ENCODE assay signal across 9 mouse cellular contexts in genomic region chr2:130166311-130167214, GRCm38 (mm10). TPM values are rescaled to one million over a fixed set of nuclear protein-coding genes. Genes with fewer than 3 reads are reported as not detected.
DNase-seq lines count a peak whose midpoint lies in the region; ATAC-seq and TF ChIP-seq lines count a peak whose summit lies in the region.
"Had no signal": no experiment of that assay in that cellular context is flagged by ENCODE, and none has a peak within 500 bp of the region (broad histone marks: within the 10 kb centered on the region; RNA-seq: fewer than 3 reads in every experiment).

No protein-coding gene starts in this region.

- peak; percentile 49 for DNase-seq in thymus, postnatal 0 days (ENCODE audit: low spot score)
- DNase-seq in thymus, adult 2 months, result no peak
- peak; percentile 62 to 72 for DNase-seq in cerebellum, postnatal 14 days
- DNase-seq in hindbrain, embryonic 11.5 days (ENCODE audit: low spot score), result peak; percentile 39
- peak; percentile 63 to 73 for DNase-seq in layer of hippocampus, postnatal 10 days (ENCODE audit: low spot score in 2 of 2)
- DNase-seq in midbrain, embryonic 14.5 days, result peak; percentile 87
- no peak for DNase-seq in gastrocnemius, postnatal 25 days
- no peak for DNase-seq in T-cell, adult 2 months (ENCODE audit: low spot score)

- H3K9me3 ChIP-seq in hindbrain, embryonic 11.5 days (ENCODE audit: control insufficient read depth, low read length), result no peaks in the 10 kb centered on the region
- no peaks in the 10 kb centered on the region for H3K9me3 ChIP-seq in midbrain, embryonic 14.5 days (ENCODE audit: control insufficient read depth, low read length)
- H3K9me3 ChIP-seq: embryonic facial prominence, embryonic 15.5 days had no signal

- no peak overlapping the region for H3K9ac ChIP-seq in hindbrain, embryonic 11.5 days (ENCODE audit: low read depth, low read length)
- H3K9ac ChIP-seq in midbrain, embryonic 14.5 days (replicated peaks; ENCODE audit: low read length), result no peak overlapping the region
- H3K9ac ChIP-seq: embryonic facial prominence, embryonic 15.5 days had no signal

- peaks cover 27% of the 10 kb centered on the region for H3K36me3 ChIP-seq in thymus, adult 2 months (ENCODE audit: control insufficient read depth, insufficient read depth, low read length)
- H3K36me3 ChIP-seq in hindbrain, embryonic 11.5 days (ENCODE audit: control insufficient read depth, insufficient read depth, low read length), result 0 out of 2 replicates have a peak, but pooled peaks cover 6% of the 10 kb centered on the region
- peaks cover 35% of the 10 kb centered on the region for H3K36me3 ChIP-seq in midbrain, embryonic 14.5 days (ENCODE audit: control insufficient read depth, insufficient read depth, low read length)

- no peak overlapping the region for H3K27ac ChIP-seq in thymus, adult 2 months (ENCODE audit: control insufficient read depth, insufficient read depth, low read length)
- no peak overlapping the region for H3K27ac ChIP-seq in hindbrain, embryonic 11.5 days (ENCODE audit: low read depth, low read length)
- H3K27ac ChIP-seq in midbrain, embryonic 14.5 days (replicated peaks; ENCODE audit: low read depth, low read length), result no peak overlapping the region
- H3K27ac ChIP-seq: embryonic facial prominence, embryonic 15.5 days had no signal

- no peak overlapping the region for H3K4me2 ChIP-seq in hindbrain, embryonic 11.5 days (replicated peaks; ENCODE audit: low read depth, low read length)
- no peak overlapping the region for H3K4me2 ChIP-seq in midbrain, embryonic 14.5 days (ENCODE audit: low read length)
- H3K4me2 ChIP-seq: embryonic facial prominence, embryonic 15.5 days had no signal

- no peaks in the 10 kb centered on the region for H3K4me1 ChIP-seq in thymus, adult 2 months (replicated peaks; ENCODE audit: control insufficient read depth, insufficient read depth, low read length)
- H3K4me1 ChIP-seq in hindbrain, embryonic 11.5 days (replicated peaks; ENCODE audit: control insufficient read depth, insufficient read depth, low read length), result no peaks in the 10 kb centered on the region
- no peaks in the 10 kb centered on the region for H3K4me1 ChIP-seq in midbrain, embryonic 14.5 days (ENCODE audit: control insufficient read depth, insufficient read depth, low read length)
- H3K4me1 ChIP-seq: embryonic facial prominence, embryonic 15.5 days had no signal

- ATAC-seq in hindbrain, embryonic 11.5 days (ENCODE audit: low FRiP score), result peak; percentile 43; the same call in 1 of the 2 replicates
- peak; percentile 63; the same call in 1 of the 2 replicates for ATAC-seq in midbrain, embryonic 14.5 days (ENCODE audit: low FRiP score, low TSS enrichment)

- H3K4me3 ChIP-seq in thymus, adult 2 months (ENCODE audit: control insufficient read depth, insufficient read depth, low read length), result no peak overlapping the region
- H3K4me3 ChIP-seq in hindbrain, embryonic 11.5 days (ENCODE audit: low read depth, low read length), result no peak overlapping the region
- H3K4me3 ChIP-seq in midbrain, embryonic 14.5 days (replicated peaks; ENCODE audit: low read depth, low read length), result no peak overlapping the region
- H3K4me3 ChIP-seq: embryonic facial prominence, embryonic 15.5 days had no signal

- H3K27me3 ChIP-seq in thymus, adult 2 months (ENCODE audit: control insufficient read depth, insufficient read depth, low read length), result no peaks in the 10 kb centered on the region
- H3K27me3 ChIP-seq in hindbrain, embryonic 11.5 days (ENCODE audit: control insufficient read depth, insufficient read depth, low read length), result no peaks in the 10 kb centered on the region
- H3K27me3 ChIP-seq in midbrain, embryonic 14.5 days (ENCODE audit: control insufficient read depth, insufficient read depth, low read length), result no peaks in the 10 kb centered on the region
- H3K27me3 ChIP-seq: embryonic facial prominence, embryonic 15.5 days had no signal

- WGBS in thymus, adult 2 months, result 82% methylated on average over 9 of the region's 9 CpGs
- whole genome bisulfite sequencing in hindbrain, embryonic 11.5 days, result 67% methylated on average over 9 of the region's 9 CpGs
- 58% methylated on average over 9 of the region's 9 CpGs for WGBS in midbrain, embryonic 14.5 days

- TF ChIP-seq POLR2A in thymus, adult 2 months (IDR thresholded peaks at IDR 0.05; ENCODE audit: control insufficient read depth, extremely low read depth, insufficient read depth, low read length, poor library complexity), result no peak

- no peak for TF ChIP-seq CTCF in thymus, adult 2 months (IDR thresholded peaks at IDR 0.05; ENCODE audit: borderline replicate concordance, control insufficient read depth, extremely low read depth, insufficient read depth, low read length, poor library complexity)

RNA-seq across cellular contexts. Expression of gene Snrpb, which starts 12.6 kb away (rescaled TPM):
- 686 and 699 TPM in 2 replicates for polyA plus RNA-seq in thymus, postnatal 0 days (2015; fragmentation: Nextera tagmentation; extraction: Ambion mirVana)
- polyA plus RNA-seq in thymus, adult 2 months (2012; rRNA removed), result 476 and 492 TPM in 2 replicates
- 698 and 723 TPM in 2 replicates for polyA plus RNA-seq in hindbrain, embryonic 11.5 days (2014; fragmentation: Nextera tagmentation; extraction: Ambion mirVana)
- total RNA-seq in layer of hippocampus, postnatal 10 days (2021), result 100 to 1,000 TPM; 103 to 106 TPM
- 349 and 358 TPM in 2 replicates for polyA plus RNA-seq in midbrain, embryonic 14.5 days (2014; fragmentation: Nextera tagmentation; extraction: Ambion mirVana)
- 100 to 1,000 TPM; 118 to 122 TPM for total RNA-seq in gastrocnemius, postnatal 25 days (2021)

RNA-seq across cellular contexts. Expression of gene Tmc2, which starts 28.4 kb away (rescaled TPM):
- 0.05 TPM in 1 of 2 replicates, not detected in the other for polyA plus RNA-seq in thymus, postnatal 0 days (2015; fragmentation: Nextera tagmentation; extraction: Ambion mirVana)
- polyA plus RNA-seq in thymus, adult 2 months (2012; rRNA removed), result not detected in 2 replicates
- polyA plus RNA-seq in hindbrain, embryonic 11.5 days (2014; fragmentation: Nextera tagmentation; extraction: Ambion mirVana), result not detected in 2 replicates
- total RNA-seq in layer of hippocampus, postnatal 10 days (2021), result not detected
- not detected in 2 replicates for polyA plus RNA-seq in midbrain, embryonic 14.5 days (2014; fragmentation: Nextera tagmentation; extraction: Ambion mirVana)
- not detected for total RNA-seq in gastrocnemius, postnatal 25 days (2021)
- polyA plus RNA-seq: embryonic facial prominence, embryonic 15.5 days had no signal

RNA-seq across cellular contexts. Expression of gene Tgm6, which starts 54.3 kb away (rescaled TPM):
- polyA plus RNA-seq in thymus, postnatal 0 days (2015; fragmentation: Nextera tagmentation; extraction: Ambion mirVana), result not detected in 2 replicates
- 0.04 and 0.09 TPM in 2 replicates for polyA plus RNA-seq in thymus, adult 2 months (2012; rRNA removed)
- polyA plus RNA-seq in hindbrain, embryonic 11.5 days (2014; fragmentation: Nextera tagmentation; extraction: Ambion mirVana), result not detected in 2 replicates
- total RNA-seq in layer of hippocampus, postnatal 10 days (2021), result under 1 TPM; 0.36 to 0.59 TPM
- polyA plus RNA-seq in midbrain, embryonic 14.5 days (2014; fragmentation: Nextera tagmentation; extraction: Ambion mirVana), result 0.30 and 0.57 TPM in 2 replicates
- not detected for total RNA-seq in gastrocnemius, postnatal 25 days (2021)

Comparison
In these comparisons a context has a peak if more than half of its experiments do, and no peak if none do; other contexts are left out.
1. DNase-seq: peak in thymus, postnatal 0 days (single experiment), cerebellum, postnatal 14 days (2 of 2), hindbrain, embryonic 11.5 days (single experiment), layer of hippocampus, postnatal 10 days (2 of 2) and midbrain, embryonic 14.5 days (single experiment); none in thymus, adult 2 months (single experiment), gastrocnemius, postnatal 25 days (single experiment) and T-cell, adult 2 months (single experiment).